Mouse (Mus musculus) midbrain, embryonic 11.5 days (tissue): ENCODE measurements at regions not wholly inside any gene's neighbourhood (a gene's known extent, or its start where the extent isn't known, plus 50 kb on each side); places are given as distances from the start of the nearest gene placed in this dataset.

Source experiments
- ATAC-seq: fragments of 200-750 bp; cut with Nextera tagmentation; 2 replicates; pipeline ENCODE4 v1.8.0; 2017; ENCODE audit warnings: moderate TSS enrichment, moderate library complexity; ENCODE audit not compliant: low FRiP score
- DNase-seq: peaks from one replicate; pipeline ENCODE4 v3.0.0; 2015; ENCODE audit warnings: low spot score; ENCODE audit errors: missing footprints
- H3K27ac ChIP-seq: fragments of 300-500 bp; sonication (generic); 2 replicates; pipeline ENCODE4 v1.5.1; 2014; ENCODE audit warnings: low read depth, low read length
- H3K27me3 ChIP-seq: fragments of 300-500 bp; sonication (generic); 2 replicates; pipeline ENCODE4 v1.6.1; 2014; ENCODE audit warnings: mild to moderate bottlenecking, low read length, moderate library complexity, mixed read lengths; ENCODE audit not compliant: control insufficient read depth, insufficient read depth
- H3K36me3 ChIP-seq: fragments of 300-500 bp; sonication (generic); 2 replicates; pipeline ENCODE4 v1.6.1; 2014; ENCODE audit warnings: mild to moderate bottlenecking, low read length, moderate library complexity, mixed read lengths; ENCODE audit not compliant: control insufficient read depth, insufficient read depth
- H3K4me1 ChIP-seq: fragments of 300-500 bp; sonication (generic); 2 replicates; pipeline ENCODE4 v1.6.1; 2014; ENCODE audit warnings: low read length; ENCODE audit not compliant: control insufficient read depth, insufficient read depth
- H3K4me2 ChIP-seq: fragments of 300-500 bp; sonication (generic); 2 replicates; pipeline ENCODE4 v1.6.1; 2014; ENCODE audit warnings: mild to moderate bottlenecking, moderate library complexity
- H3K4me3 ChIP-seq: fragments of 300-500 bp; sonication (generic); 2 replicates; pipeline ENCODE4 v1.5.1; 2014; ENCODE audit warnings: low read depth, low read length
- H3K9ac ChIP-seq: fragments of 300-500 bp; sonication (generic); 2 replicates; pipeline ENCODE4 v1.6.1; 2014; ENCODE audit warnings: low read length
- H3K9me3 ChIP-seq: fragments of 300-500 bp; sonication (generic); 2 replicates; pipeline ENCODE4 v1.6.1; 2016; ENCODE audit warnings: low read length; ENCODE audit not compliant: control insufficient read depth
- WGBS: fragments of 180-500 bp; shearing (Covaris S2); extraction: QIAGEN DNeasy Blood & Tissue Kit; methylation state at CpG from one replicate; pipeline ENCODE4 v1.1.7; 2014; 5-methylcytosine and 5-hydroxymethylcytosine counted together

- H3K27me3 ChIP-seq, result no peaks in the 10 kb centered on the region
- H3K4me2 ChIP-seq, result no peak overlapping the region
- no peaks in the 10 kb centered on the region for H3K9me3 ChIP-seq
- WGBS, result 18% methylated on average over 6 of the region's 6 CpGs
- H3K9ac ChIP-seq, result no peak overlapping the region
- ATAC-seq (0 out of 2 replicates have a peak, but pooled peaks have one; percentile 58), DNase-seq (no peak)
- H3K36me3 ChIP-seq, result no peaks in the 10 kb centered on the region
- H3K4me3 ChIP-seq, result no peak overlapping the region
- no peak overlapping the region for H3K27ac ChIP-seq
- H3K4me1 ChIP-seq, result peaks cover 10% of the 10 kb centered on the region; the same call in 1 of the 2 replicates
These were observed 329.0 kb downstream of the Pik3r1 start for GRCm38 (mm10) chr13:101439041-101439440.

GRCm38 (mm10) chr13:101433162-101433561, 334.9 kb downstream of the Pik3r1 start:
- no peak overlapping the region for H3K27ac ChIP-seq
- no peak overlapping the region for H3K4me3 ChIP-seq
- WGBS, result 90% methylated on average over 6 of the region's 6 CpGs
- no peaks in the 10 kb centered on the region for H3K9me3 ChIP-seq
- H3K27me3 ChIP-seq, result no peaks in the 10 kb centered on the region
- DNase-seq, result no peak
- H3K4me2 ChIP-seq, result no peak overlapping the region
- H3K4me1 ChIP-seq, result no peaks in the 10 kb centered on the region
- no peaks in the 10 kb centered on the region for H3K36me3 ChIP-seq
- no peak for ATAC-seq
- H3K9ac ChIP-seq, result no peak overlapping the region

GRCm38 (mm10) chr13:101427426-101428221, 340.4 kb downstream of the Pik3r1 start:
- H3K4me3 ChIP-seq, result no peak overlapping the region
- no peak overlapping the region for H3K27ac ChIP-seq
- no peaks in the 10 kb centered on the region for H3K4me1 ChIP-seq
- H3K9me3 ChIP-seq, result no peaks in the 10 kb centered on the region
- no peaks in the 10 kb centered on the region for H3K36me3 ChIP-seq
- WGBS, result 83% methylated on average over 12 of the region's 12 CpGs
- DNase-seq (no peak), ATAC-seq (no peak)
- no peak overlapping the region for H3K4me2 ChIP-seq
- H3K9ac ChIP-seq, result no peak overlapping the region
- H3K27me3 ChIP-seq, result no peaks in the 10 kb centered on the region

GRCm38 (mm10) chr13:101426461-101426860, 341.6 kb downstream of the Pik3r1 start:
- WGBS, result 49% methylated on average over 5 of the region's 5 CpGs
- DNase-seq, result no peak
- H3K4me2 ChIP-seq, result no peak overlapping the region
- H3K9ac ChIP-seq, result no peak overlapping the region
- H3K9me3 ChIP-seq, result no peaks in the 10 kb centered on the region
- no peak for ATAC-seq
- H3K4me3 ChIP-seq, result no peak overlapping the region
- H3K4me1 ChIP-seq, result no peaks in the 10 kb centered on the region
- H3K27ac ChIP-seq, result no peak overlapping the region
- no peaks in the 10 kb centered on the region for H3K36me3 ChIP-seq
- H3K27me3 ChIP-seq, result no peaks in the 10 kb centered on the region

GRCm38 (mm10) chr13:101422082-101422481, 345.9 kb downstream of the Pik3r1 start:
- WGBS, result 87% methylated on average over 3 of the region's 3 CpGs
- H3K4me2 ChIP-seq, result no peak overlapping the region
- DNase-seq, result no peak

GRCm38 (mm10) chr13:101419457-101420025, 348.5 kb downstream of the Pik3r1 start:
- no peaks in the 10 kb centered on the region for H3K9me3 ChIP-seq
- no peak overlapping the region for H3K4me2 ChIP-seq
- H3K27ac ChIP-seq, result no peak overlapping the region
- H3K27me3 ChIP-seq, result no peaks in the 10 kb centered on the region
- peak; percentile 79 for DNase-seq
- no peaks in the 10 kb centered on the region for H3K36me3 ChIP-seq
- WGBS, result 72% methylated on average over 7 of the region's 7 CpGs
- H3K4me3 ChIP-seq, result no peak overlapping the region
- no peak overlapping the region for H3K9ac ChIP-seq
- no peaks in the 10 kb centered on the region for H3K4me1 ChIP-seq
- no peak for ATAC-seq

More at GRCm38 (mm10) chr13:101422082-101422481, 345.9 kb downstream of the Pik3r1 start:
- Histone ChIP-seq H3K27ac (no peak overlapping the region), H3K27me3 (no peaks in the 10 kb centered on the region), H3K9ac (no peak overlapping the region), H3K4me1 (no peaks in the 10 kb centered on the region), H3K4me3 (no peak overlapping the region), H3K36me3 (no peaks in the 10 kb centered on the region), H3K9me3 (no peaks in the 10 kb centered on the region)
- no peak for ATAC-seq

GRCm38 (mm10) chr13:101418272-101418671, 349.7 kb downstream of the Pik3r1 start:
- Histone ChIP-seq H3K27ac (no peak overlapping the region), H3K4me2 (no peak overlapping the region), H3K9ac (no peak overlapping the region), H3K36me3 (no peaks in the 10 kb centered on the region), H3K4me1 (no peaks in the 10 kb centered on the region), H3K9me3 (no peaks in the 10 kb centered on the region), H3K27me3 (no peaks in the 10 kb centered on the region), H3K4me3 (no peak overlapping the region)
- no peak for ATAC-seq
- WGBS, result 94% methylated on average over 6 of the region's 6 CpGs
- DNase-seq, result no peak

- DNase-seq (no peak), ATAC-seq (no peak)
- Histone ChIP-seq H3K27ac (no peak overlapping the region), H3K9me3 (no peaks in the 10 kb centered on the region), H3K36me3 (no peaks in the 10 kb centered on the region), H3K4me1 (no peaks in the 10 kb centered on the region), H3K27me3 (no peaks in the 10 kb centered on the region), H3K4me2 (no peak overlapping the region), H3K4me3 (no peak overlapping the region), H3K9ac (no peak overlapping the region)
- 81% methylated on average over 4 of the region's 4 CpGs for WGBS
These were observed 359.1 kb downstream of the Pik3r1 start for GRCm38 (mm10) chr13:101408885-101409284.

- H3K4me3 ChIP-seq, result no peak overlapping the region
- WGBS, result 90% methylated on average over 1 of the region's 1 CpGs
- H3K9me3 ChIP-seq, result no peaks in the 10 kb centered on the region
- no peaks in the 10 kb centered on the region for H3K36me3 ChIP-seq
- H3K4me1 ChIP-seq, result no peaks in the 10 kb centered on the region
- ATAC-seq, result no peak
- no peak overlapping the region for H3K4me2 ChIP-seq
- H3K27me3 ChIP-seq, result no peaks in the 10 kb centered on the region
- H3K9ac ChIP-seq, result no peak overlapping the region
- no peak overlapping the region for H3K27ac ChIP-seq
- no peak for DNase-seq
These were observed 360.4 kb downstream of the Pik3r1 start for GRCm38 (mm10) chr13:101407633-101408032.
